Mouse (Mus musculus): ENCODE measurements around the gene Dusp22.

GRCm38 (mm10) chr13:30755577-30755976 lies 95.8 kb downstream of the Dusp22 start:
- TF ChIP-seq POLR2A (IDR thresholded peaks at IDR 0.05; ENCODE audit: extremely low read depth, insufficient read depth, low read length) (no peak), CTCF (IDR thresholded peaks at IDR 0.05; ENCODE audit: low read depth, low read length) (no peak)
